Mouse (Mus musculus): Measurements from ENCODE around the gene Fam118a.

DNA sequence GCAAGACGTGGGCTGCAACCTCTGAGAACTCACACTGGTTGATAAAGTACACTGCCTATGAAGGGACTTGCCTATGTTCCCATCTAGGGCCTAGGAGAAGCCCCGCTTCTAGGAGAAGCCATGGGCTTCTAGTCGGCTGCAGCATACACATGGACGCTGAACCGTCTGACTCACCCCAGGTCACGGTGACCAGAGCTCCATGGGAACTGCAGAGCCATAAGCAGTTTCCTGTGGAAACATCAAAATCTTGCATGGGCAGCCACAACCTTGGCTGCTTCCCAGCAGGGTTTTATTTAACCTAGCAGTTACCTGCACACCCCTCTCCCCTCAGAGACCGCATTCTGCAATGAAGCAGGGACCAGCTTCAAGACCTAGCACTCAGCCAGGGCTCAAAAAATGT, 45.0 kb upstream of the Fam118a start:
- no peak for TF ChIP-seq USF1 (IDR thresholded peaks at IDR 0.05; ENCODE audit: low read depth)
- no peak for TF ChIP-seq CTCF (IDR thresholded peaks at IDR 0.05; ENCODE audit: control insufficient read depth, insufficient read depth, insufficient read length)
- no peak for TF ChIP-seq MYOD1 (IDR thresholded peaks at IDR 0.05; ENCODE audit: control insufficient read depth, insufficient read length, low read depth)
- no peak for TF ChIP-seq MAX (IDR thresholded peaks at IDR 0.05)
- TF ChIP-seq MYOG (IDR thresholded peaks at IDR 0.05; ENCODE audit: control insufficient read depth, extremely low read depth, insufficient read length): no peak
- no peak for TF ChIP-seq FOSL1 (IDR thresholded peaks at IDR 0.05; ENCODE audit: insufficient read depth, low read length, poor library complexity, severe bottlenecking)
- TF ChIP-seq CEBPB (IDR thresholded peaks at IDR 0.05; ENCODE audit: low read depth): no peak
